Mouse (Mus musculus): ENCODE results near the gene Diexf. TPM values are rescaled to one million over a fixed set of nuclear protein-coding genes. Genes with fewer than 3 reads are reported as not detected.

Gene Diexf
- polyA plus RNA-seq, 1 experiment: 13.0 TPM

- Histone ChIP-seq H3K4me1 (ENCODE audit: control insufficient read depth, insufficient read depth, low read length) (no peaks in the 10 kb centered on the region), H3K27me3 (replicated peaks; ENCODE audit: control insufficient read depth, insufficient read depth, low read length) (no peaks in the 10 kb centered on the region), H3K4me3 (ENCODE audit: insufficient read depth, low read depth, low read length) (no peak overlapping the region), H3K36me3 (ENCODE audit: control insufficient read depth, insufficient read depth, low read length) (no peaks in the 10 kb centered on the region), H3K27ac (ENCODE audit: insufficient read depth, low read depth, low read length) (no peak overlapping the region)
- no peak for DNase-seq
- 87% methylated on average over 4 of the region's 4 CpGs for WGBS
- no peak for TF ChIP-seq POLR2A (IDR thresholded peaks at IDR 0.05; ENCODE audit: low read depth, low read length)
- TF ChIP-seq CTCF (conservative IDR thresholded peaks at IDR 0.05; ENCODE audit: insufficient read depth, insufficient read length, low read depth, low read length): no peak
Observed at GRCm38 (mm10) chr1:193047616-193048015, 82.5 kb downstream of the Diexf start.

DNA sequence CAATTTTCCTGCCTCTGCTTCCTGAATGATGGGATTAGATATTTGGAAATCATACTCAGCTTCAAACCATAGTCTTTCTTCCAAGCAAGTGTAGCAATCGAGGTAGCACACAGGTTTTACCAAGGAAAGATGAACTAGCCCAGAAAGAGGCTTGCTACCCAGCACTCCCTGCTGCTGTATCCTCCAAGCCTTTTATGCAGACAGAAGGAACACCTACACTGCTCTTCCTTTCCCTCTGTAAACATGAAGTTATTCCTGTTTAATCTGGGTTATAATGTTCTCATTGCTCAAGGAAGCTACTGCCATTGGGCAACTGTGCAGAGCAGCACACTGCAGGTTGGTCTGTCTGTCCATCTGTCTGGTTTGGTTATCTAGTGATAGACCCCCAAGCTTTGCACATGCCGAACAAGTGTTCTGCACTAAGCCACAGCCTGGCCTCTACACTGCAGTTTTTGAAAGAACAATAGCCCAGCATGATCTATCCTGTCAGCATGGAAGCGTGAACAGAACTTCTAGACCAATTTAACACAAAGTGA, 87.2 kb downstream of the Diexf start:
- TF ChIP-seq CTCF (conservative IDR thresholded peaks at IDR 0.05; ENCODE audit: insufficient read depth, insufficient read length, low read depth, low read length) (no peak), POLR2A (IDR thresholded peaks at IDR 0.05; ENCODE audit: low read depth, low read length) (no peak)
- WGBS: 76% methylated on average over 3 of the region's 3 CpGs
- DNase-seq: no peak
- no peaks in the 10 kb centered on the region for H3K36me3 ChIP-seq (ENCODE audit: control insufficient read depth, insufficient read depth, low read length)
- no peaks in the 10 kb centered on the region for H3K27me3 ChIP-seq (replicated peaks; ENCODE audit: control insufficient read depth, insufficient read depth, low read length)
- no peak overlapping the region for H3K27ac ChIP-seq (ENCODE audit: insufficient read depth, low read depth, low read length)
- no peak overlapping the region for H3K4me3 ChIP-seq (ENCODE audit: insufficient read depth, low read depth, low read length)
- H3K4me1 ChIP-seq (ENCODE audit: control insufficient read depth, insufficient read depth, low read length): no peaks in the 10 kb centered on the region

Other genes with a start within 250 kb of the Diexf start
- 1.2 and 1.7 TPM in 2 replicates for gene Syt14, start 94.5 kb downstream of the Diexf start, polyA plus RNA-seq (2012; rRNA removed)
- 30.6 and 37.9 TPM in 2 replicates for gene Irf6, start 22.8 kb upstream of the Diexf start, polyA plus RNA-seq (2012; rRNA removed)
- 2.3 and 2.8 TPM in 2 replicates for gene A130010J15Rik, start 37.8 kb upstream of the Diexf start, polyA plus RNA-seq (2012; rRNA removed)
- gene Traf3ip3, start 71.4 kb upstream of the Diexf start, polyA plus RNA-seq (2012; rRNA removed): 0.52 and 3.2 TPM in 2 replicates
- 2.7 and 4.8 TPM in 2 replicates for gene Lamb3, start 77.4 kb upstream of the Diexf start, polyA plus RNA-seq (2012; rRNA removed)
- 125 and 136 TPM in 2 replicates for gene Hsd11b1, start 133.8 kb upstream of the Diexf start, polyA plus RNA-seq (2012; rRNA removed)
- 175 and 201 TPM in 2 replicates for gene G0s2, start 142.9 kb upstream of the Diexf start, polyA plus RNA-seq (2012; rRNA removed)
- gene Camk1g, start 240.0 kb upstream of the Diexf start, polyA plus RNA-seq (2012; rRNA removed): 8.2 and 9.0 TPM in 2 replicates